Mouse (Mus musculus) midbrain, embryonic 12.5 days (tissue): ENCODE results near the gene Bcap31. TPM values are rescaled to one million over a fixed set of nuclear protein-coding genes. Genes with fewer than 3 reads are reported as not detected.

Experiments used
- ATAC-seq: fragments of 200-750 bp; cut with Nextera tagmentation; 2 replicates; pipeline ENCODE4 v1.8.0; 2017; ENCODE audit warnings: low read depth, moderate TSS enrichment, moderate library complexity; ENCODE audit not compliant: low FRiP score
- H3K27ac ChIP-seq: fragments of 300-500 bp; sonication (generic); replicated peaks from 2 replicates; pipeline ENCODE4 v1.5.1; 2016; ENCODE audit warnings: mild to moderate bottlenecking
- H3K27me3 ChIP-seq: fragments of 300-500 bp; sonication (generic); 2 replicates; pipeline ENCODE4 v1.6.1; 2016; ENCODE audit warnings: mild to moderate bottlenecking
- H3K36me3 ChIP-seq: fragments of 300-500 bp; sonication (generic); 2 replicates; pipeline ENCODE4 v1.6.1; 2016
- H3K4me1 ChIP-seq: fragments of 300-500 bp; sonication (generic); 2 replicates; pipeline ENCODE4 v1.6.1; 2016
- H3K4me2 ChIP-seq: fragments of 300-500 bp; sonication (generic); replicated peaks from 2 replicates; pipeline ENCODE4 v1.6.1; 2016; ENCODE audit warnings: mild to moderate bottlenecking, moderate library complexity
- H3K4me3 ChIP-seq: fragments of 300-500 bp; sonication (generic); 2 replicates; pipeline ENCODE4 v1.5.1; 2016; ENCODE audit warnings: mild to moderate bottlenecking
- H3K9ac ChIP-seq: fragments of 300-500 bp; sonication (generic); replicated peaks from 2 replicates; pipeline ENCODE4 v1.6.1; 2016; ENCODE audit warnings: mild to moderate bottlenecking, moderate library complexity
- H3K9me3 ChIP-seq: fragments of 300-500 bp; sonication (generic); 2 replicates; pipeline ENCODE4 v1.6.1; 2016; ENCODE audit warnings: mild to moderate bottlenecking
- WGBS: fragments of 180-500 bp; shearing (Covaris S2); methylation state at CpG from one replicate; pipeline ENCODE4 v1.1.7; 2016; 5-methylcytosine and 5-hydroxymethylcytosine counted together
- polyA plus RNA-seq: library from polyadenylated mRNA; unstranded; fragments of >200 nt; fragmentation: Nextera tagmentation; extraction: Ambion mirVana; gene quantifications from 2 replicates; pipeline ENCODE4 v1.2.1, GENCODE M21; 2016

The Bcap31 gene
- polyA plus RNA-seq, 1 experiment from 2014 or later, result 117 TPM

DNA sequence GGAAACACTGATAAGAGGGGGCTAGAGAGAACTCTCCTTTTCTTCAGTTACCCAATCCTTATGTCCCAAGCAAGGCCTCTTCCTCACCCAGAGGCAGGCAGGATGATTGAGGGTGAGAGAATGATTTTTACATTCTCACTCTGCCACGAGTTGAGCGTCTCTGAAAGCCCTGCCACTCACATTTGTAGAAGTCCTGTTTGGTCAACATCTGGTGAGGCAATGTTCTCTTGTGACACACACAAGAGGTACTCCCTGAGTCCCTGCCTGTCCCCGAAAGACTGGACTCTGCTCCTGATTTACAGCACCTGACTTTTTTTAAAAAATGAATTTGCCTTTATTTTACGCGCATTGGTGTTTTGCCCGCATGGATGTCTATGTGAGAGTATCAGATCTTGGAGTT, 62.6 kb downstream of the Bcap31 start:
- Histone ChIP-seq H3K4me2 (no peak overlapping the region), H3K36me3 (no peaks in the 10 kb centered on the region), H3K4me3 (no peak overlapping the region), H3K9ac (no peak overlapping the region), H3K27ac (no peak overlapping the region), H3K27me3 (no peaks in the 10 kb centered on the region), H3K4me1 (no peaks in the 10 kb centered on the region), H3K9me3 (no peaks in the 10 kb centered on the region)
- ATAC-seq, result no peak
- WGBS, result 85% methylated on average over 6 of the region's 6 CpGs

DNA sequence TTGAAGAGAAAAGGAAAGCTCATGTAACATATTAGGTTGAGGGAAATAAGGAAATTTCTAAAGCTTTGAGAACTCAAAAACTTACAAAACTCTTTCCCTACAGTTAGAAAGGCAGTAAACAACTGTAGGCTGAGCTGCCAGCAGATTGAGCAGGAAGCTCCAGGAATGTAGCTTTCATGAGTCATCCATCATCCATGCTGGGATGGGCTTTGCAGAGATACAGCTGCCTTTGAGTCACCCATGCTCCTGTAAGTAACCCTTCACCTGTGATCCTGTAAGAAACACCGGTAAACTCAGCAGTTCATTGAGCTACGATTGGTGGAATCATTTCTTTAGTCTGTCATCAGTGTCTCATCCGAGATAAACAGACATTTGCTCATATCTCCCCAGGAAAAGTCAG, 65.1 kb downstream of the Bcap31 start:
- Histone ChIP-seq H3K4me1 (no peaks in the 10 kb centered on the region), H3K4me2 (no peak overlapping the region), H3K36me3 (no peaks in the 10 kb centered on the region), H3K27ac (no peak overlapping the region), H3K9me3 (no peaks in the 10 kb centered on the region), H3K4me3 (no peak overlapping the region), H3K27me3 (no peaks in the 10 kb centered on the region), H3K9ac (no peak overlapping the region)
- WGBS, result 81% methylated on average over 3 of the region's 3 CpGs
- no peak for ATAC-seq

DNA sequence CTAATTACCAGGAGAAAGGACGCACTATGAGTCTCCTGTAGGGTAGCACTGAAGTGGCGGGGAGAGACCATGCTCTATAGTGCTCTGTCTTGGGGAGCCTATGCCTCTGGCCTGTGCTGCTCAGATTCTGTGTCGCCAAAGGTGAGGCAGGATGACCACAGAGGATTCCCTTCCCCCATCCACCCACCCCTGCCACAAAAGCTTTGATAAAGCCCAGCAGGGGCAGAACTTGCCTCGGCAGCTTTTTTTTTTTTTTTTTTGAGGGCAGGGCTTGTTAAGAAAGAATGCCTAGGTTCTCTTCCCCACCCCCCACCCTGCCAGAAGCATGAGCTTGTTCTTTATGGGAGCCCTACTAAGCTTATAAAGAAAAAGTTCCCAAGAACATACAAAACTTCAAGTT, 70.9 kb downstream of the Bcap31 start:
- H3K4me1 ChIP-seq, result no peaks in the 10 kb centered on the region
- no peak overlapping the region for H3K27ac ChIP-seq
- H3K4me2 ChIP-seq, result no peak overlapping the region
- H3K27me3 ChIP-seq, result peaks cover 37% of the 10 kb centered on the region
- WGBS, result 30% methylated on average over 4 of the region's 4 CpGs
- no peak overlapping the region for H3K9ac ChIP-seq
- no peaks in the 10 kb centered on the region for H3K36me3 ChIP-seq
- no peaks in the 10 kb centered on the region for H3K9me3 ChIP-seq
- no peak for ATAC-seq
- no peak overlapping the region for H3K4me3 ChIP-seq

DNA sequence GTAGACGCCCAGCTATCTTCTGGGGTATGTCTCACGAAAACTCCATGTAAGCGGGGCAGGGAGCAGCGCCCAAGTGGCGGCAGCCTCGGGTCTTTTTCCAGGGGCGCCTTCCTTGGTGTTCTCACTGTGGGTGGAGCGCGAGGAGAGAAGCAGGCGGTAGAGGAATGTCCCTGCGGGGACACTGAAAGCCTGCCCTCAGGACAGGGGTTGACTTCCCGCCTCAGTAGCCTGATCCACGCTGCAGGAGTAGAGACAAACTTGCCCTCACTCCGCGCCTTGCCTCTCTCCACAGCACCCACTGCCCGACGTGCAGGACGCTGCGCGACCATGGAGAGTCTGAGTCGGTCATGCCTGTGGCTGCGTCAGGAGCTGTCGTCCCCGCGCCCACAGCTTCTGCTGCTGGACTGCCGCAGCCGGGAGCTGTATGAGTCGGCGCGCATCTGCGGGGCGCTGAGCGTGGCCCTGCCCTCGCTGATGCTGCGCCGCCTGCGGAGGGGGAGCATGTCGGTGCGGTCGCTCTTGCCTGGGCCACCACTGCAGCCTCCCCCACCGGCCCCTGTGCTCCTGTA, 76.0 kb downstream of the Bcap31 start:
- Histone ChIP-seq H3K27me3 (peaks cover 88% of the 10 kb centered on the region), H3K9me3 (no peaks in the 10 kb centered on the region), H3K27ac (no peak overlapping the region)

DNA sequence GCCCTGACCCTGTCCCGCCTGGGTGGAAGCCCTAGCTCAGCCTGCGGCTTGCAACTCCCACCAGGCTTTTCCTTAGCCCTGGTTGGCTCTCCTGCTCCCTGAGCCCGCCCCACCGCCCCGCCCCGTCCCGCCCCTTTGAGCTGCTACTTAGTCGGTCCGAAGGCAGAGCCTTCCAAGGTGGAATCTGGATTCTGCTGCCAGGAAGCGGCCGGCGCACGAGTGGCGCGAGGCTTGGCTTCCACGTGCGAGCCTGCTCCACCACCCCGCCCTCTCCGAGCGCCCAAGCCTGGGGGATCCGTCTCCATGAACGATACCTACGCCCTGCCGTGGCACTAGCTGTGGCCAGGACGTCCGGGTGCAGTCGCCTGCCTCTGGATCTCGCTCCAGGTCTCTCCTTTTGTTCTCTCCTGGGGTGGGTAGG, 76.7 kb downstream of the Bcap31 start, which contains the start of gene Dusp9:
TSS of gene Dusp9 (plus strand) at position 165 of the 421 bp plus-strand sequence.
- H3K9ac ChIP-seq, result no peak within 1 kb of the TSS
- H3K27me3 ChIP-seq, result peaks cover 95% of the 10 kb centered on the region
- peak; percentile 82 for ATAC-seq

More for the DNA sequence above, 76.0 kb downstream of the Bcap31 start:
- Histone ChIP-seq H3K9ac (no peak overlapping the region), H3K4me3 (peak overlapping the region; percentile 34), H3K4me1 (peaks cover 8% of the 10 kb centered on the region; the same call in 1 of the 2 replicates), H3K4me2 (peak overlapping the region; percentile 51), H3K36me3 (no peaks in the 10 kb centered on the region)
- 22% methylated on average over 41 of the region's 41 CpGs for WGBS
- no peak for ATAC-seq

DNA sequence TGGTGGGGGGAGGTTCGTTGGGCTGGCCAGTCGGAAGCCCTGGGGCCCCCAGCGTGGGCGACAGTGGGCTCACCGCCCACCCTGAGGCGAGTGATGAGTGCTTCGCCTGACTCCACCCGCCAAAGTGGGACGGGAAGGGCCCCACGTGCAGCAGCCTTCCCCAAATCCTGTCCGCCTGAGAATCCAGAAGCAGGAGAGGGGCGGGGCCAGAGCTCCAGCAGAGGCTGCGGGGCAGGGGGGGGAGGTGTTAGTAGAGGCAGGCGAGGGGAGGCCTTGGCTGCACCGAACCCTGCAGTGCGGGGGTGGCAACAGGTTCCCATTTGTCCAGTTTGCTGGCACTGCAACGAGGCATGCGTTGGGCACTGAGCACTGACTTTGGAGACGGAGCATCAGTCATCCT, 78.6 kb downstream of the Bcap31 start:
- no peak overlapping the region for H3K27ac ChIP-seq
- no peaks in the 10 kb centered on the region for H3K9me3 ChIP-seq
- H3K27me3 ChIP-seq, result peaks cover 87% of the 10 kb centered on the region
- peak overlapping the region; percentile 28 for H3K4me3 ChIP-seq
- ATAC-seq, result no peak
- H3K4me1 ChIP-seq, result peaks cover 8% of the 10 kb centered on the region; the same call in 1 of the 2 replicates
- H3K9ac ChIP-seq, result no peak overlapping the region; the same call in 1 of the 2 replicates
- WGBS, result 19% methylated on average over 18 of the region's 19 CpGs
- no peaks in the 10 kb centered on the region for H3K36me3 ChIP-seq
- H3K4me2 ChIP-seq, result peak overlapping the region; percentile 57

More for the DNA sequence above, 76.7 kb downstream of the Bcap31 start, which contains the start of gene Dusp9:
- Histone ChIP-seq H3K27ac (no peak within 1 kb of the TSS), H3K4me3 (peak within 1 kb of the TSS; percentile 34), H3K36me3 (no peaks in the 10 kb centered on the region), H3K9me3 (no peaks in the 10 kb centered on the region), H3K4me1 (peaks cover 8% of the 10 kb centered on the region; the same call in 1 of the 2 replicates), H3K4me2 (peak within 1 kb of the TSS; percentile 51)
- WGBS, result 29% methylated on average over 28 of the region's 28 CpGs

Other genes starting within 250 kb of the Bcap31 start
- 36.2 and 43.1 TPM in 2 replicates for gene Bgn, start 232.6 kb downstream of the Bcap31 start, polyA plus RNA-seq
- gene Atp2b3, start 213.1 kb downstream of the Bcap31 start, polyA plus RNA-seq, result 0.94 and 0.99 TPM in 2 replicates
- gene Dusp9, start 76.8 kb downstream of the Bcap31 start, polyA plus RNA-seq, result 3.9 and 4.1 TPM in 2 replicates
- gene Pnck, start 56.1 kb downstream of the Bcap31 start, polyA plus RNA-seq, result 26.2 and 30.0 TPM in 2 replicates
- 7.3 and 7.7 TPM in 2 replicates for gene Slc6a8, start 43.0 kb downstream of the Bcap31 start, polyA plus RNA-seq
- 10.2 and 13.7 TPM in 2 replicates for gene Abcd1, start 422 bp upstream of the Bcap31 start, polyA plus RNA-seq
- gene Plxnb3, start 40.9 kb upstream of the Bcap31 start, polyA plus RNA-seq, result 0.11 and 0.16 TPM in 2 replicates
- 1.1 and 1.4 TPM in 2 replicates for gene Srpk3, start 58.2 kb upstream of the Bcap31 start, polyA plus RNA-seq
- gene Idh3g, start 70.7 kb upstream of the Bcap31 start, polyA plus RNA-seq, result 166 and 169 TPM in 2 replicates
- gene Ssr4, start 70.9 kb upstream of the Bcap31 start, polyA plus RNA-seq, result 118 and 119 TPM in 2 replicates
- gene Pdzd4, start 108.8 kb upstream of the Bcap31 start, polyA plus RNA-seq, result 2.4 and 2.5 TPM in 2 replicates
- 0.30 and 0.34 TPM in 2 replicates for gene Avpr2, start 175.9 kb upstream of the Bcap31 start, polyA plus RNA-seq
- gene L1cam, start 179.9 kb upstream of the Bcap31 start, polyA plus RNA-seq, result 34.9 and 42.6 TPM in 2 replicates
- 2.6 and 2.8 TPM in 2 replicates for gene Arhgap4, start 205.7 kb upstream of the Bcap31 start, polyA plus RNA-seq
- gene Naa10, start 205.8 kb upstream of the Bcap31 start, polyA plus RNA-seq, result 119 and 123 TPM in 2 replicates
- gene Renbp, start 214.7 kb upstream of the Bcap31 start, polyA plus RNA-seq, result 13.4 and 14.9 TPM in 2 replicates